Mouse (Mus musculus) cerebellum, adult 9-11 months (tissue): ENCODE measurements around the gene Fbxw24.
"Not testable (repeated sequence)": the region's sequence is repeated elsewhere in the genome, so short reads cannot be mapped to it uniquely, and the experiment has no call there.

Experiments
- DNase-seq: peaks from one replicate; pipeline ENCODE4 v3.0.0; 2022

The Fbxw24 gene

GRCm38 (mm10) chr9:109625957-109626356 is at the start of gene Fbxw24:
Fbxw24 (minus strand) TSS chr9:109626057.
- DNase-seq, result not testable (repeated sequence)

GRCm38 (mm10) chr9:109664552-109664951 is 38.7 kb upstream of the Fbxw24 start, which contains the start of gene Fbxw25:
Fbxw25 (minus strand) TSS chr9:109664652.
- not testable (repeated sequence) for DNase-seq

- DNase-seq, result not testable (repeated sequence)
These were observed 19.0 kb downstream of the Fbxw24 start for GRCm38 (mm10) chr9:109606837-109607236.

GRCm38 (mm10) chr9:109602128-109602527 is 23.7 kb downstream of the Fbxw24 start:
- DNase-seq, result not testable (repeated sequence)

GRCm38 (mm10) chr9:109597226-109597625 is 28.6 kb downstream of the Fbxw24 start:
- no peak for DNase-seq

- no peak for DNase-seq
These were observed 31.0 kb downstream of the Fbxw24 start for GRCm38 (mm10) chr9:109594866-109595265.

GRCm38 (mm10) chr9:109568162-109568561 is 57.7 kb downstream of the Fbxw24 start, which contains the start of gene Fbxw15:
Fbxw15 (minus strand) TSS chr9:109568262.
- DNase-seq, result not testable (repeated sequence)

GRCm38 (mm10) chr9:109565546-109565945 is 60.3 kb downstream of the Fbxw24 start:
- DNase-seq, result no peak

GRCm38 (mm10) chr9:109562106-109562505 is 63.8 kb downstream of the Fbxw24 start:
- DNase-seq, result not testable (repeated sequence)

- DNase-seq, result no peak
These were observed 73.4 kb downstream of the Fbxw24 start for GRCm38 (mm10) chr9:109552483-109552882.
